Mouse (Mus musculus): Measurements from ENCODE around the gene Dtd2.

Gene Dtd2

GRCm38 (mm10) chr12:52005877-52006632, at the start of gene Dtd2:
Gene Dtd2 (minus strand): TSS chr12:52006501.
- DNase-seq (ENCODE audit: low spot score in 2 of 2): peak; percentile 90 to 95

GRCm38 (mm10) chr12:52049324-52049723, 43.0 kb upstream of the Dtd2 start:
- no peak for DNase-seq (ENCODE audit: low spot score in 2 of 2)

DNA sequence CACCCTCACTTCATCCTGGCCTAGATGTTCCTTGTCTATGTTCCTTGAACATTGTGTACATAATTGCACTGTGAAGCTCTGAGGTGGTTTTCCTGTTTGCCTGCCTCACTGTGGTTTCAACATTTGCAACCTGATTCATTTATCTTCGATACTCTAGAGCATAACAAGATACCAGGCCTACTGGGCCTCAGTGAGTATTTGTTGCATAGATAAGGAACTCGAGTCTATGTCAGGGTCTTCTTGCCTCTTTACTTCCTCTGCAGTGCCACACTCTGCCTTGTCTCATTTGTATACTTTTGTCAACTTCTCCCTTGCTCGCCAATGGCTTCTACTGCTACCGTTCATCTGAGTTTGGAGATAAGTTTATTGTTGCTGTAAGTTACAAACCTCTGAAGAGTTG, 40.1 kb upstream of the Dtd2 start:
- DNase-seq (ENCODE audit: low spot score in 2 of 2): no peak

DNA sequence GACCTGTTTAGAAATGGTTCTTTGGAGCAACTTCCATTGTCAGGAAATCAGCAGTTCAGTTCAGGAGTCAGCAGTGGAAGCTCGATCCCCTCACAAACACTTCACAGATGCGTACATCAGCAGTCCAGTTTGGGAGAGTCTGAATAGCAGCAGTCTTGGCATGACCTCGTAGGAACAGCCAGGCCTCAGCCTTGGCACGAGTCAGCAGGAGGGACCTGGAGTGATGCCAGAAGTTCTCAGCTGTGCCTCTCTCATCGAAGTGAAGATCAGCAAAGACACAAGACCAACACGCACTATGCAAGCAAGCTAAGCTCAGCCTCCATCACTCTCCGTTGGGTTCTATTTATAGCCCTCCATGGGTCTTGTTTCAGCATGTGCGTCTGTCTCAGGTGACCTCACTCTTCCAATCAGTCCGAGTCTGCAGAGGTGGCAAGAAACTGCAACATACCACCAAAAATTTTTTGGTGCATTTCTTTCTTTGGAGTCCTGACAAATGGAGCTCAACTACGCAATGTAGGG, 36.6 kb upstream of the Dtd2 start:
- no peak for DNase-seq (ENCODE audit: low spot score in 2 of 2)

- DNase-seq (ENCODE audit: low spot score in 2 of 2): no peak
Observed at GRCm38 (mm10) chr12:52038352-52038751, 32.1 kb upstream of the Dtd2 start.

- no peak for DNase-seq (ENCODE audit: low spot score in 2 of 2)
Observed at GRCm38 (mm10) chr12:52034956-52035355, 28.7 kb upstream of the Dtd2 start.

- no peak for DNase-seq (ENCODE audit: low spot score in 2 of 2)
Observed at GRCm38 (mm10) chr12:52032276-52032675, 26.0 kb upstream of the Dtd2 start.

DNA sequence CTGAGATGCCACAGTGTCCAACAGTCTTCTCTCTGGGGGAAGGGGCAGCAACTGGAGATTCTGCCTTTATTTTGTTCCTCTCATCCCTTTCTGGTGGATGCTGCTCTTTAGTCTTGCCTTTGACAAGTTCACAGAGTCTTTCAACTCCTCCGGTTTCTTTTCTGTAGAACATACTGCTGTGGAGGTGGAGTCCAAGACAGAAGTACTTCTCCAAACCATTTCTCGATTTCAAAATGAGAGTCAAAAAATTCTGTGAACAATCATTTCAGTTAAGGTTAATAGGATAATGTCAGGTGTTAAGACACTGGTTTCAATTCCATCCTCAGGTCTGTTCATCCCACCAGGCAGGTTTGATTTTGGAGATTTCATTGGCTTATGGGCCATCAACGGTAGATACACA, 21.7 kb upstream of the Dtd2 start, which contains the start of gene Gpr33:
Gene Gpr33 (minus strand): TSS at position 101 of the 400 bp plus-strand sequence.
- no peak for DNase-seq (ENCODE audit: low spot score in 2 of 2)

DNA sequence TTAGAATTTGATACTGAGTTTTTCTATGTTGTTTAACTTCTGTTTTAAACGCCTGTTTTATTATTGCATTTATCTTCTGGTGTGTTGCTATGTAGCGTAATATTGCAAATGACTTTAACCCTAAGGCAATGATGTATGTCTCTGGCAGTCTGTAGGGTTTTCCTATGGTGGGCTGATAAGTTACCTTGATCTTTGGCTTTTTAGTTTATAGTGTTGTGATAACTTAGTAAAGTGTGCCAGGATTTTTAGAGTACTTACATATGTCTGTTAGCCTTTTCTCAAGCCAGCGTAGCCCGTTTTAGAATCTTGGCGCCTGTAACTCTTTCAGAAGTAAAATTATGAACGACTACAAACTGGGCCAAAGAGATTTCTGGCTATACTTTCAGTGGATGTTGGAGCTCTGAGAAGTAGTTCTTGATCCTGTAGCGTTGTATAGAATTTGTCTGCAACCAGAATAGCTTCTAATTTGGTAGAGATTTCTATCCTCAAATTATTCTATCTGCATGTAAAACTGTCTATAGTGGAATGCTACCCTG, 8.3 kb upstream of the Dtd2 start:
- no peak for DNase-seq (ENCODE audit: low spot score in 2 of 2)

- no peak for DNase-seq (ENCODE audit: low spot score in 2 of 2)
Observed at GRCm38 (mm10) chr12:52014044-52014443, 7.7 kb upstream of the Dtd2 start.

DNA sequence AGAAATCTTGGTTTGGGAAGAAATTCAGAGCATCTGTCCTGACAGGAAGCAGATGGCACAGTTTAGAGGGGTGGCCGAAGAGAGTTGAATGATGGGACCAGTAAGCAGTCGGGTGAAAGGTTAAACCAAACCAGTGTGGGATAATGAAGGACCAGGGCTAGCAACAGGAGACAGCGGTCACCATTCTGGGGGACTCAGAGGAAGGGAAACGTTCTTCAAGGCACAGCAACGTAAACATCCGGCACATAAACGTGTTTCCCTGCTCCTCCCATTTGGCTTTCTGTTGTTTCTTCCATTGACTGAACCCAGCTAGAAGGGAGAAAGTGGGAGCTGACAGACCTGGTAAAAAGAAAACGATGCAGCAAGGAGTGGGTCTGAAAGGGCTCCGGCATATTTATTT, 7.0 kb upstream of the Dtd2 start:
- no peak for DNase-seq (ENCODE audit: low spot score in 2 of 2)

DNA sequence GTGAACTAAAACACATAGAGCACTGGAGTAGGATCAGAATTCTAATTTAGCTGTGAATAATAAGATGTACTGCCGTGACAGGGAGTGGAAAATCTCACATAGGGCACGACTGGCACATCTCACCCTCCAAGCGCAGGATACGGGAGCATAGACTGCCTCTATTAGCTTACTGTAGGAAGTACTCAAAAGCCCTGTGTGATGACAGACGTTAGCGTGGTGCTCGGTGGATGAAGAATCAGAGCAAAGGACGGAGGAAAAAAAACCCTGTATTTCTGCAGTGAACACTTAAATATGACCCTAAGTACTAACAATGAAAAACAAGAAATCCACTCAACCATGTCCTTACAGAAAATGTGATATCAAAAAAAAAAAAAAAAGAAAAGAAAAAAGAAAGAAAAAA, 5.9 kb upstream of the Dtd2 start:
- no peak for DNase-seq (ENCODE audit: low spot score in 2 of 2)

DNA sequence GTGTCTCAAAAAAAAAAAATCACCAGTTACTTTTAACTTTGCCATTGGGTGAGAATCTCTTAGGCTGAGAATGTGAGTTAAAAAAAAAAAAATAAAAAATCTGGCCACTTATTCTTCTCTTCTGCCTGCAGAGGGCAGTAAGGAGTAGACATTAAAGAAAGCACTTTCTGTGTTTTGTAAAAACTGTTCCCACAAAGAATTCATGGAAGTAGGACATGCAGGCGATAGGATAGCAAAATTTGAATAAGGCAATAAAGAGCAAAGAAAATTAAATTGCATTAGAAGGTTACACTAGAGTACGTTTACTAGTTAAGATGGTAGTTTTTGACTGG, 4.3 kb upstream of the Dtd2 start:
- no peak for DNase-seq (ENCODE audit: low spot score in 2 of 2)

- DNase-seq (ENCODE audit: low spot score in 2 of 2): no peak
Observed at GRCm38 (mm10) chr12:52009928-52010629, 3.8 kb upstream of the Dtd2 start.

GRCm38 (mm10) chr12:52006633-52006994, 313 bp upstream of the Dtd2 start:
- no peak for DNase-seq (ENCODE audit: low spot score in 2 of 2)

DNA sequence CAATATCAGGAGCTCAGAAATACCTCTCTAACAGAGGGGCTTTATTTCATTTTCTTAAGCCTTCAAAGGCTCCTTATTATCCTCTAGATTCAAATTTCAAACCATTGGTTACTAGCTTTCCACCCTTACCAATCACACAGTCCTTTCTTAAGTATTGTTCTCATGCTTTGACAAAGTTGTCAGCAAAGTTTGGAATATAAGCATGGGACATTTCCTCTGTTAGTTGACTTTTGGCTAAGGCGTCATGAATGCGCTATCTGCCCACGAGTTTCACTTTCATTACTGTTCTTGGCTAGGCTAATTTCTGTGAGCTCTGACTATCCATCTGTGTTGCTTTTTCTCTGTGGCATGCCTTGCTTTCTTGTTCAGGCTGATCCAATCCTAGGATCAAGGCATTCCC, 3.6 kb downstream of the Dtd2 start:
- no peak for DNase-seq (ENCODE audit: low spot score in 2 of 2)

GRCm38 (mm10) chr12:52001544-52001943, 4.8 kb downstream of the Dtd2 start:
- DNase-seq (ENCODE audit: low spot score in 2 of 2): peak in 1 of 2 experiments; percentile 59

DNA sequence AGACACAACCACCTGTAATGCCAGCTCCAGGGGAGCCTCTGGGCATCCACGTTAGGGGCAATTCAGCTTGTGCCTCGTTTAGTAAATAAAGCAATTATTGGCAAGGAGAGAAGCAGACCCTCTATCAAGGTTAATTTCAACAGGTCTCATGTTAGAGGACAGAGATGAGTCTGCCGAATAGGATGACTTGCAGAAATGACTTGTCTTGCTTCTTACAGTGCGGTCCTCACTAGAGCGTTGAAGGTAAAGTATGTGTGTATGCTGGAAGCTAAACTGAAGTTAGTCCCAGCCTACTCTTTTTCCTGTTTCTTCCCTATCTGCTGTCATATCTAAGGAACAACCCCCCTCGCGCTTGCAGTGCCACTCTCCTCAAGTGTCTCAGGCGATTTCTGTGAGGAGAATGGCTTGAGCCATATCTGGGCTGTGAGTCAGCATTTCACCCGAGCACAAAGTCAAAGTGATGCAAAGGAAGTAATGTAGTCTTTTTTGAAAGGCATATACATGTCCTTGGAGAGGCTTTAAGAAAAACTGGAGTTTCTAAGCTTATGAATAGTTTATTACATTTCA, 7.9 kb downstream of the Dtd2 start:
- no peak for DNase-seq (ENCODE audit: low spot score in 2 of 2)

GRCm38 (mm10) chr12:51995738-51996536, 10.4 kb downstream of the Dtd2 start:
- DNase-seq (ENCODE audit: low spot score in 2 of 2): no peak

- no peak for DNase-seq (ENCODE audit: low spot score in 2 of 2)
Observed at GRCm38 (mm10) chr12:51990629-51991028, 15.7 kb downstream of the Dtd2 start.

DNA sequence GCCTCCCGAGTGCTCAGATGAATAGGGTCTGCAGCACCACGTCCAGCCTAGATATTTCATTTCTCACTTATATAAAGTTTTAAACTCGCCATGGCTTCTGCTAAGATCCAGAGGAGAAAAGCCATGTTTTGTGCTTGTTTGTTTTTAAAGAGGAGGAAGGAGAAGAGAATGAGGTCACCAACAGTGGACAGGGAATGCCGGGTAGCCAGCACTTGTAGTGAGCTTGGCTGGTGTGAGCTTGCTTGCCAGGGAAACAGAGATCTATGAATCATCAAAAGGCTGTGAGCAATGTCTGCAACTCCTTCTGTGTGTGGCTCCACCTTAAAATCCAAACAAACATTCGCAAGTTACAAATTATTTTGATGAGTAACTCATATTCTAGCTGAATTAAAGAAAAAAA, 17.8 kb downstream of the Dtd2 start:
- DNase-seq (ENCODE audit: low spot score in 2 of 2): no peak

GRCm38 (mm10) chr12:51985826-51986225, 20.5 kb downstream of the Dtd2 start:
- no peak for DNase-seq (ENCODE audit: low spot score in 2 of 2)

Data from spleen, postnatal 10 days (tissue).